Mouse (Mus musculus) small intestine, adult 2 months (tissue): Measurements from ENCODE around the gene Sag.

ENCODE experiments used
- CTCF ChIP-seq: fragments of 200-500 bp; IDR thresholded peaks from 2 replicates; pipeline ENCODE4 v1.5.1; 2012; ENCODE audit warnings: low read depth, mild to moderate bottlenecking, control low read depth, inconsistent platforms, low read length, moderate library complexity, mixed read lengths; ENCODE audit not compliant: insufficient replicate concordance, insufficient read length; ENCODE audit errors: extremely low read depth
- POLR2A ChIP-seq: fragments of 200-500 bp; IDR thresholded peaks from 2 replicates; pipeline ENCODE4 v1.6.1; 2012; ENCODE audit warnings: low read depth, mild to moderate bottlenecking, control low read depth, inconsistent platforms, low read length, moderate library complexity

GRCm38 (mm10) chr1:87866672-87867071 lies 63.2 kb downstream of the Sag start:
- TF ChIP-seq POLR2A: no peak
- TF ChIP-seq CTCF: no peak
